ENCODE assay signal across 31 mouse cellular contexts in genomic region chr1:133212273-133212672, GRCm38 (mm10). TPM values are rescaled to one million over a fixed set of nuclear protein-coding genes. Genes with fewer than 3 reads are reported as not detected.
DNase-seq lines count a peak whose midpoint lies in the region; ATAC-seq lines count a peak whose summit lies in the region.
"Had no signal": no experiment of that assay in that cellular context is flagged by ENCODE, and none has a peak within 500 bp of the region (broad histone marks: within the 10 kb centered on the region; RNA-seq: fewer than 3 reads in every experiment).

No protein-coding gene starts in this region.

- peaks cover 88% of the 10 kb centered on the region for H3K4me1 ChIP-seq in forebrain, embryonic 10.5 days
- peaks cover 81% of the 10 kb centered on the region for H3K4me1 ChIP-seq in forebrain, embryonic 12.5 days
- H3K4me1 ChIP-seq in hindbrain, embryonic 13.5 days (replicated peaks) = peaks cover 90% of the 10 kb centered on the region
- peaks cover 78% of the 10 kb centered on the region for H3K4me1 ChIP-seq in hindbrain, embryonic 12.5 days
- peaks cover 85% of the 10 kb centered on the region for H3K4me1 ChIP-seq in neural tube, embryonic 13.5 days (replicated peaks)
- peaks cover 67% of the 10 kb centered on the region for H3K4me1 ChIP-seq in neural tube, embryonic 15.5 days

- H3K4me3 ChIP-seq in forebrain, embryonic 10.5 days = no peak overlapping the region
- H3K4me3 ChIP-seq in forebrain, embryonic 12.5 days (replicated peaks) = no peak overlapping the region
- H3K4me3 ChIP-seq in hindbrain, embryonic 13.5 days = no peak overlapping the region
- H3K4me3 ChIP-seq in hindbrain, embryonic 12.5 days = no peak overlapping the region
- H3K4me3 ChIP-seq in neural tube, embryonic 13.5 days = no peak overlapping the region
- H3K4me3 ChIP-seq in neural tube, embryonic 15.5 days (replicated peaks) = no peak overlapping the region
- H3K4me3 ChIP-seq: hindbrain, embryonic 15.5 days; limb, embryonic 15.5 days; liver, embryonic 13.5 days; megakaryocyte, embryonic 14.5 days had no signal

- H3K9me3 ChIP-seq in forebrain, embryonic 10.5 days = no peaks in the 10 kb centered on the region
- no peaks in the 10 kb centered on the region for H3K9me3 ChIP-seq in forebrain, embryonic 12.5 days
- H3K9me3 ChIP-seq in hindbrain, embryonic 13.5 days = no peaks in the 10 kb centered on the region
- H3K9me3 ChIP-seq in hindbrain, embryonic 12.5 days (replicated peaks) = no peaks in the 10 kb centered on the region
- H3K9me3 ChIP-seq in neural tube, embryonic 13.5 days = no peaks in the 10 kb centered on the region
- no peaks in the 10 kb centered on the region for H3K9me3 ChIP-seq in neural tube, embryonic 15.5 days (replicated peaks)
- H3K9me3 ChIP-seq: hindbrain, embryonic 15.5 days; limb, embryonic 15.5 days; liver, embryonic 13.5 days; megakaryocyte, embryonic 14.5 days had no signal

- no peak overlapping the region for H3K4me2 ChIP-seq in forebrain, embryonic 12.5 days
- H3K4me2 ChIP-seq in hindbrain, embryonic 13.5 days = no peak overlapping the region
- no peak overlapping the region for H3K4me2 ChIP-seq in hindbrain, embryonic 12.5 days (replicated peaks)
- H3K4me2 ChIP-seq in neural tube, embryonic 13.5 days = no peak overlapping the region
- no peak overlapping the region for H3K4me2 ChIP-seq in neural tube, embryonic 15.5 days
- H3K4me2 ChIP-seq: heart, embryonic 11.5 days; hindbrain, embryonic 15.5 days; limb, embryonic 15.5 days; liver, embryonic 13.5 days had no signal

- H3K27me3 ChIP-seq in forebrain, embryonic 10.5 days (ENCODE audit: poor library complexity, severe bottlenecking) = peaks cover 36% of the 10 kb centered on the region
- H3K27me3 ChIP-seq in forebrain, embryonic 12.5 days = peaks cover 25% of the 10 kb centered on the region
- no peaks in the 10 kb centered on the region for H3K27me3 ChIP-seq in hindbrain, embryonic 13.5 days
- no peaks in the 10 kb centered on the region for H3K27me3 ChIP-seq in hindbrain, embryonic 12.5 days
- no peaks in the 10 kb centered on the region for H3K27me3 ChIP-seq in neural tube, embryonic 13.5 days
- no peaks in the 10 kb centered on the region for H3K27me3 ChIP-seq in neural tube, embryonic 15.5 days (replicated peaks)
- H3K27me3 ChIP-seq: hindbrain, embryonic 15.5 days; limb, embryonic 15.5 days had no signal

- no peak overlapping the region for H3K9ac ChIP-seq in forebrain, embryonic 12.5 days
- peak overlapping the region; percentile 24; the same call in 1 of the 2 replicates for H3K9ac ChIP-seq in hindbrain, embryonic 13.5 days
- no peak overlapping the region for H3K9ac ChIP-seq in hindbrain, embryonic 12.5 days
- H3K9ac ChIP-seq in neural tube, embryonic 13.5 days = peak overlapping the region; percentile 31; the same call in 1 of the 2 replicates
- H3K9ac ChIP-seq in neural tube, embryonic 15.5 days (replicated peaks) = no peak overlapping the region
- H3K9ac ChIP-seq: forebrain, postnatal 0 days; hindbrain, embryonic 15.5 days; limb, embryonic 15.5 days; liver, embryonic 13.5 days had no signal

- no peak for ATAC-seq in forebrain, embryonic 12.5 days (ENCODE audit: low FRiP score)
- ATAC-seq in hindbrain, embryonic 13.5 days (ENCODE audit: low FRiP score) = no peak
- no peak for ATAC-seq in hindbrain, embryonic 12.5 days (ENCODE audit: low FRiP score)
- no peak for ATAC-seq in neural tube, embryonic 13.5 days (ENCODE audit: low read depth)
- ATAC-seq in neural tube, embryonic 15.5 days (ENCODE audit: low FRiP score) = no peak
- ATAC-seq: forebrain, postnatal 0 days; lung, postnatal 0 days had no signal

- no peak for DNase-seq in forebrain, embryonic 10.5 days (ENCODE audit: extremely low spot score, low spot score)
- no peak for DNase-seq in right cerebral cortex, postnatal 14 days
- DNase-seq: adrenal gland, postnatal 25 days; B cell, adult 2 months; forebrain, postnatal 0 days; gastrocnemius, postnatal 10 days; heart, postnatal 36 days; kidney, adult 8-10 months; kidney, postnatal 4 days; layer of hippocampus, postnatal 36 days; left cerebral cortex, postnatal 4 days; liver, embryonic 13.5 days; lung, adult 18-20 months; lung, postnatal 4 days; retina, postnatal 1 day; right cerebral cortex, postnatal 25 days; spleen, adult 18-20 months; thymus, adult 18-20 months; thymus, postnatal 25 days had no signal

- H3K27ac ChIP-seq in forebrain, embryonic 10.5 days = peak overlapping the region; percentile 68
- H3K27ac ChIP-seq in forebrain, embryonic 12.5 days = no peak overlapping the region
- H3K27ac ChIP-seq in hindbrain, embryonic 13.5 days = no peak overlapping the region
- no peak overlapping the region for H3K27ac ChIP-seq in hindbrain, embryonic 12.5 days
- H3K27ac ChIP-seq in neural tube, embryonic 13.5 days (replicated peaks) = peak overlapping the region; percentile 23; the same call in 1 of the 2 replicates
- H3K27ac ChIP-seq in neural tube, embryonic 15.5 days (replicated peaks) = no peak overlapping the region
- H3K27ac ChIP-seq: hindbrain, embryonic 15.5 days; kidney, postnatal 0 days; limb, embryonic 15.5 days; liver, embryonic 13.5 days; stomach, postnatal 0 days had no signal

- H3K36me3 ChIP-seq in forebrain, embryonic 10.5 days (replicated peaks) = peaks cover 2% of the 10 kb centered on the region; the same call in 1 of the 2 replicates
- no peaks in the 10 kb centered on the region for H3K36me3 ChIP-seq in forebrain, embryonic 12.5 days (replicated peaks)
- no peaks in the 10 kb centered on the region for H3K36me3 ChIP-seq in hindbrain, embryonic 13.5 days
- no peaks in the 10 kb centered on the region for H3K36me3 ChIP-seq in hindbrain, embryonic 12.5 days
- no peaks in the 10 kb centered on the region for H3K36me3 ChIP-seq in neural tube, embryonic 13.5 days
- H3K36me3 ChIP-seq in neural tube, embryonic 15.5 days = no peaks in the 10 kb centered on the region
- H3K36me3 ChIP-seq: hindbrain, embryonic 15.5 days; limb, embryonic 15.5 days; liver, embryonic 13.5 days had no signal

- WGBS in forebrain, embryonic 10.5 days = 80% methylated on average over 4 of the region's 4 CpGs
- WGBS in forebrain, embryonic 12.5 days = 73% methylated on average over 4 of the region's 4 CpGs
- 54% methylated on average over 4 of the region's 4 CpGs for WGBS in hindbrain, embryonic 13.5 days
- 61% methylated on average over 4 of the region's 4 CpGs for WGBS in hindbrain, embryonic 12.5 days
- whole genome bisulfite sequencing in neural tube, embryonic 13.5 days = 59% methylated on average over 4 of the region's 4 CpGs
- WGBS in neural tube, embryonic 15.5 days = 53% methylated on average over 4 of the region's 4 CpGs

RNA-seq across cellular contexts. Expression of gene Plekha6, which starts 48.3 kb away (rescaled TPM):
- polyA plus RNA-seq in forebrain, embryonic 10.5 days (2016; fragmentation: Nextera tagmentation; extraction: Ambion mirVana) = 9.0 and 9.9 TPM in 2 replicates
- polyA plus RNA-seq in forebrain, embryonic 12.5 days (2016; fragmentation: Nextera tagmentation; extraction: Ambion mirVana) = 20.3 and 20.6 TPM in 2 replicates
- polyA plus RNA-seq in hindbrain, embryonic 13.5 days (2015; fragmentation: Nextera tagmentation; extraction: Ambion mirVana) = 20.4 and 20.7 TPM in 2 replicates
- polyA plus RNA-seq in hindbrain, embryonic 12.5 days (2016; fragmentation: Nextera tagmentation; extraction: Ambion mirVana) = 25.8 and 29.1 TPM in 2 replicates
- polyA plus RNA-seq in neural tube, embryonic 13.5 days (2015; fragmentation: Nextera tagmentation; extraction: Ambion mirVana) = 25.8 and 27.4 TPM in 2 replicates
- 17.1 and 20.5 TPM in 2 replicates for polyA plus RNA-seq in neural tube, embryonic 15.5 days (2015; fragmentation: Nextera tagmentation; extraction: Ambion mirVana)

Comparison
In these comparisons a context has a peak if more than half of its experiments do, and no peak if none do; other contexts are left out.
1. H3K27ac ChIP-seq: peak in forebrain, embryonic 10.5 days (single experiment) and neural tube, embryonic 13.5 days (single experiment); none in forebrain, embryonic 12.5 days (single experiment), hindbrain, embryonic 13.5 days (single experiment), hindbrain, embryonic 12.5 days (single experiment) and neural tube, embryonic 15.5 days (single experiment).
2. H3K9ac ChIP-seq: peak in hindbrain, embryonic 13.5 days (single experiment) and neural tube, embryonic 13.5 days (single experiment); none in forebrain, embryonic 12.5 days (single experiment), hindbrain, embryonic 12.5 days (single experiment) and neural tube, embryonic 15.5 days (single experiment).